Mouse (Mus musculus) stomach, embryonic 14.5 days (tissue): ENCODE measurements around the gene Coro6. TPM values are rescaled to one million over a fixed set of nuclear protein-coding genes. Genes with fewer than 3 reads are reported as not detected.
A peak's percentile ranks its signal among the peaks of the same experiment; 100 is the strongest.

Experiments
- ATAC-seq: fragments of 200-750 bp; cut with Nextera tagmentation; 2 replicates; pipeline ENCODE4 v1.8.0; 2017; ENCODE audit warnings: low read depth, moderate TSS enrichment; ENCODE audit not compliant: insufficient number of reproducible peaks, insufficient read depth, low FRiP score
- H3K27ac ChIP-seq: fragments of 300-500 bp; sonication (generic); 2 replicates; pipeline ENCODE4 v1.5.1; 2014; ENCODE audit warnings: mild to moderate bottlenecking, low read length, moderate library complexity, mixed read lengths
- H3K27me3 ChIP-seq: fragments of 300-500 bp; sonication (generic); 2 replicates; pipeline ENCODE4 v1.6.1; 2014; ENCODE audit warnings: low read length, control low read depth, mixed read lengths; ENCODE audit not compliant: control insufficient read depth, insufficient read depth
- H3K36me3 ChIP-seq: fragments of 300-500 bp; sonication (generic); 2 replicates; pipeline ENCODE4 v1.6.1; 2014; ENCODE audit warnings: mild to moderate bottlenecking, control low read depth, low read length, moderate library complexity, mixed read lengths; ENCODE audit not compliant: control insufficient read depth, insufficient read depth
- H3K4me1 ChIP-seq: fragments of 300-500 bp; sonication (generic); 2 replicates; pipeline ENCODE4 v1.6.1; 2014; ENCODE audit warnings: low read length, control low read depth, mixed read lengths; ENCODE audit not compliant: control insufficient read depth, insufficient read depth
- H3K4me2 ChIP-seq: fragments of 300-500 bp; sonication (generic); replicated peaks from 2 replicates; pipeline ENCODE4 v1.6.1; 2014; ENCODE audit warnings: low read depth, low read length, control low read depth
- H3K4me3 ChIP-seq: fragments of 300-500 bp; sonication (generic); 2 replicates; pipeline ENCODE4 v1.5.1; 2014; ENCODE audit warnings: low read depth, low read length, control low read depth
- H3K9ac ChIP-seq: fragments of 300-500 bp; sonication (generic); replicated peaks from 2 replicates; pipeline ENCODE4 v1.6.1; 2014; ENCODE audit warnings: low read depth, mild to moderate bottlenecking, control low read depth, low read length, moderate library complexity, mixed read lengths
- H3K9me3 ChIP-seq: fragments of 300-500 bp; sonication (generic); 2 replicates; pipeline ENCODE4 v1.6.1; 2016; ENCODE audit warnings: low read depth, low read length, control low read depth; ENCODE audit not compliant: control insufficient read depth
- WGBS: fragments of 180-500 bp; shearing (Covaris S2); extraction: QIAGEN DNeasy Blood & Tissue Kit; methylation state at CpG from one replicate; pipeline ENCODE4 v1.1.7; 2014; 5-methylcytosine and 5-hydroxymethylcytosine counted together
- polyA plus RNA-seq: library from polyadenylated mRNA; unstranded; fragments of >200 nt; fragmentation: Nextera tagmentation; extraction: Ambion mirVana; gene quantifications from 2 replicates; pipeline ENCODE4 v1.2.1, GENCODE M21; 2014

Coro6 gene
- polyA plus RNA-seq, 1 experiment from 2014 or later, result 0.09 TPM

GRCm38 (mm10) chr11:77488771-77489581 lies 26.8 kb downstream of the Coro6 start:
- Histone ChIP-seq H3K4me1 (peaks cover 40% of the 10 kb centered on the region), H3K27ac (no peak overlapping the region), H3K36me3 (no peaks in the 10 kb centered on the region), H3K9me3 (no peaks in the 10 kb centered on the region), H3K4me2 (peak overlapping the region; percentile 79), H3K9ac (peak overlapping the region; percentile 74), H3K4me3 (peak overlapping the region; percentile 74), H3K27me3 (no peaks in the 10 kb centered on the region)
- no peak for ATAC-seq
- WGBS, result 2% methylated on average over 54 of the region's 55 CpGs

- 1% methylated on average over 69 of the region's 87 CpGs for WGBS
- Histone ChIP-seq H3K4me1 (peaks cover 46% of the 10 kb centered on the region), H3K27ac (no peak within 1 kb of the TSS; the same call in 1 of the 2 replicates), H3K4me3 (peak within 1 kb of the TSS; percentile 74), H3K36me3 (no peaks in the 10 kb centered on the region), H3K9ac (peak within 1 kb of the TSS; percentile 74), H3K9me3 (no peaks in the 10 kb centered on the region), H3K4me2 (peak within 1 kb of the TSS; percentile 79), H3K27me3 (no peaks in the 10 kb centered on the region)
- peak; percentile 31; the same call in 1 of the 2 replicates for ATAC-seq
Observed at GRCm38 (mm10) chr11:77489591-77490235, 27.5 kb downstream of the Coro6 start, which contains the start of gene Ankrd13b. Ankrd13b (minus strand) TSS chr11:77489678.

- no peak overlapping the region for H3K9ac ChIP-seq
- 67% methylated on average over 6 of the region's 6 CpGs for WGBS
- H3K9me3 ChIP-seq, result no peaks in the 10 kb centered on the region
- H3K36me3 ChIP-seq, result no peaks in the 10 kb centered on the region
- peak overlapping the region; percentile 96; the same call in 1 of the 2 replicates for H3K27ac ChIP-seq
- H3K4me1 ChIP-seq, result peaks cover 48% of the 10 kb centered on the region
- H3K4me2 ChIP-seq, result peak overlapping the region; percentile 79
- H3K4me3 ChIP-seq, result peak overlapping the region; percentile 74; the same call in 1 of the 2 replicates
- no peaks in the 10 kb centered on the region for H3K27me3 ChIP-seq
- ATAC-seq, result no peak
Observed at GRCm38 (mm10) chr11:77490451-77490850, 28.2 kb downstream of the Coro6 start.

- 1% methylated on average over 13 of the region's 13 CpGs for WGBS
- Histone ChIP-seq H3K4me3 (peak overlapping the region; percentile 62), H3K36me3 (no peaks in the 10 kb centered on the region), H3K4me1 (peaks cover 47% of the 10 kb centered on the region), H3K4me2 (peak overlapping the region; percentile 79), H3K27ac (peak overlapping the region; percentile 96), H3K9me3 (no peaks in the 10 kb centered on the region), H3K27me3 (no peaks in the 10 kb centered on the region), H3K9ac (peak overlapping the region; percentile 21; the same call in 1 of the 2 replicates)
- peak; percentile 70 for ATAC-seq
Observed at GRCm38 (mm10) chr11:77491123-77491501, 28.9 kb downstream of the Coro6 start.

GRCm38 (mm10) chr11:77491502-77492291 lies 29.5 kb downstream of the Coro6 start:
- Histone ChIP-seq H3K4me3 (peak overlapping the region; percentile 62), H3K4me1 (peaks cover 47% of the 10 kb centered on the region), H3K27me3 (no peaks in the 10 kb centered on the region), H3K9me3 (no peaks in the 10 kb centered on the region), H3K4me2 (peak overlapping the region; percentile 79), H3K27ac (peak overlapping the region; percentile 96), H3K36me3 (no peaks in the 10 kb centered on the region), H3K9ac (peak overlapping the region; percentile 21; the same call in 1 of the 2 replicates)
- under 1% methylated on average over 23 of the region's 23 CpGs for WGBS
- peak; percentile 73 for ATAC-seq

- 0% methylated on average over 17 of the region's 18 CpGs for WGBS
- Histone ChIP-seq H3K27me3 (no peaks in the 10 kb centered on the region), H3K9ac (peak overlapping the region; percentile 97; the same call in 1 of the 2 replicates), H3K4me3 (peak overlapping the region; percentile 62), H3K36me3 (no peaks in the 10 kb centered on the region), H3K4me2 (peak overlapping the region; percentile 79), H3K4me1 (peaks cover 52% of the 10 kb centered on the region), H3K9me3 (no peaks in the 10 kb centered on the region), H3K27ac (peak overlapping the region; percentile 96)
- no peak for ATAC-seq
Observed at GRCm38 (mm10) chr11:77492311-77492871, 30.2 kb downstream of the Coro6 start.

- Histone ChIP-seq H3K4me3 (peak overlapping the region; percentile 62), H3K27ac (peak overlapping the region; percentile 96)
Observed at GRCm38 (mm10) chr11:77492911-77493332, 30.7 kb downstream of the Coro6 start.

More at GRCm38 (mm10) chr11:77492911-77493332, 30.7 kb downstream of the Coro6 start:
- Histone ChIP-seq H3K4me1 (peaks cover 54% of the 10 kb centered on the region), H3K4me2 (peak overlapping the region; percentile 79), H3K9me3 (no peaks in the 10 kb centered on the region), H3K27me3 (no peaks in the 10 kb centered on the region), H3K36me3 (no peaks in the 10 kb centered on the region), H3K9ac (peak overlapping the region; percentile 97)
- ATAC-seq, result peak; percentile 77
- 0% methylated on average over 29 of the region's 32 CpGs for WGBS
